Mouse (Mus musculus): ENCODE measurements around the gene Slc8a1.

The Slc8a1 gene

DNA sequence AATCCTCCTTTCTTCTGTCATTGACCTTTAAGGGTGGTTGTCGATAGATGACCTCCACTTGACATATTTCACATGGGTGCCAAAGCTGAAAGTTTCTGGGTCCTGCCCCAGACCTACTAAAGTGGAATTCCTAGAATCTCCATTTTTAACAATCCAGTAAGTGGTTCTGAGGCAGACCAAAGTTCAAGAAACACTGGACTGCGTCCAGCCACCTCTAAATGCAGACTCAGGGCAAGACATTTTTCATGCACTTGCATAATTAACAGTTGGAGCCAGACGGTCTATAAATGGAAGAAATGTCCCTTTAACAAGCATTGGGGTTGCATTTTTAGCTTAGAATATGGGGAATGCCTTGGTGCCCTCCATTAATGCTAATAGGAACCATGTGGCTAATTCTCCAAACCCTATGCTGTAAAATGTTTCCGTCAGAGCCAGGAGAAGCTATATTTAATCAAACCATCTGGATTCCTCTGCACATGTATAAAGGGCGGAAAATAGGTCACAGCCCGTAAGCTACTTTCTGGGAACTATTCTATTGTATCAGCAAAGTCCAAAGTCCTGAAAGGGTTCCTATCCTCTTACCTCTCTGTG, 224.7 kb downstream of the Slc8a1 start:
- DNase-seq (ENCODE audit: low read depth, low spot score): no peak

DNA sequence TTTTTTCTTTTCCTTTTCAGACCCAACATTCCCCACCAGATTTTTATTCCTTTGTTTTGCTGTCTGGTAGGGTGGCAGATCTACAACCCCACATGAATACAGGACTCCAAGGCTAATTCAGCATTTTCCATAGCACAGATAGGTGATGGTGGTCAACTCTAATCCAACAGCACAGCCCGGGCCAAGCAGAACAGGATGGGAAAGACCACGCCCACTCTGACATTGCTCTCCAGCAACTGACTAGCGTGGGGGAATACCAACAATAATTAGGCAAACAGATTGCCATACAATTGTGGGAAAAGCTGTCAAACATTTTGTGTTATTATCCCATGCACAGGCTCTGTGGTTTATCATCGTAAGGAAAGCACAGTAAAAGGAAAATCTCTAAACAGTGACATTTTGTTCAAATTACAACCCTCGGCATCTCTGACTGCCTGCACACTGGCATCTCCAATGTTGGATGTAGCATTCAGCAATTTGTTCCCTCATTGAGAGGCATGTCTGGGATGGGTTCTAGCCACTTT, 233.0 kb downstream of the Slc8a1 start:
- DNase-seq (ENCODE audit: low read depth, low spot score): no peak

DNA sequence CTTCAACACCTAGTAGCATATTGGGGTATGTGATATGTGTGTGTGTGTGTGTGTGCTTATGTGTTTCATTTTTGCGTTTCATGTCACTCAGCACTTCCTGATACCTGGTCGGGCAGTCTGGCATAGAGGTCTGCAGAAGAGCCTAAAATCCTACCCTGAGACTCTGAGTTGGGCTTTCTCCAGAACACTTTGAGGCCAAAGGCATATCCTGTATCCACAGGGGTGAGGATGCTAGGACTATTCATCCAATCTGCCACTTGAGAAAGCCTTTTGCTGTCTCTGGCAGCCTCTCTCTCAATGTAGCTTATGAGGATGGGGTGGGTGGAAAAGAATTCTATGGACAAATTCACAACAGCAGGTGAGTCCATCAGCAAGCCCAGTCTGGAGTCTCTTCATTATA, 234.1 kb downstream of the Slc8a1 start:
- no peak for DNase-seq (ENCODE audit: low read depth, low spot score)

DNA sequence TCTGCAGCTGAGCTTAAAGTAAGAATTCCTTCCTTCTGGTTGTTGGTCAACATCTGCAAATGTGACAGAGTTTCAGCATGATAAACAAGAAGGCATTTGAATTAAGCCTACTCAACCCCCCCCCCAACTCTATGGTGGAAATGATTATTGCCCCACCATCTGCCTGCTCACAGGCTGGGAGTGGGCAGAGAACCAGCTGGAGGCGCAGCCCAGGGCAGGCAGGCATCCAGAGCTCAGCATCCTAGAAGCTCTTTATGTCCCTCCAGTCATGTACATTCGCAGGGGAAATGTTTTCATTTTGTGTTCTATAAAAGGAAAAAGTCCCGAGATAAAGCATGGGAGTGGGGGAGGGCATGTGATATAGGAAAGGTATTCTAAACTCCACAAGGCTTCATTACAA, 235.4 kb downstream of the Slc8a1 start:
- no peak for DNase-seq (ENCODE audit: low read depth, low spot score)

DNA sequence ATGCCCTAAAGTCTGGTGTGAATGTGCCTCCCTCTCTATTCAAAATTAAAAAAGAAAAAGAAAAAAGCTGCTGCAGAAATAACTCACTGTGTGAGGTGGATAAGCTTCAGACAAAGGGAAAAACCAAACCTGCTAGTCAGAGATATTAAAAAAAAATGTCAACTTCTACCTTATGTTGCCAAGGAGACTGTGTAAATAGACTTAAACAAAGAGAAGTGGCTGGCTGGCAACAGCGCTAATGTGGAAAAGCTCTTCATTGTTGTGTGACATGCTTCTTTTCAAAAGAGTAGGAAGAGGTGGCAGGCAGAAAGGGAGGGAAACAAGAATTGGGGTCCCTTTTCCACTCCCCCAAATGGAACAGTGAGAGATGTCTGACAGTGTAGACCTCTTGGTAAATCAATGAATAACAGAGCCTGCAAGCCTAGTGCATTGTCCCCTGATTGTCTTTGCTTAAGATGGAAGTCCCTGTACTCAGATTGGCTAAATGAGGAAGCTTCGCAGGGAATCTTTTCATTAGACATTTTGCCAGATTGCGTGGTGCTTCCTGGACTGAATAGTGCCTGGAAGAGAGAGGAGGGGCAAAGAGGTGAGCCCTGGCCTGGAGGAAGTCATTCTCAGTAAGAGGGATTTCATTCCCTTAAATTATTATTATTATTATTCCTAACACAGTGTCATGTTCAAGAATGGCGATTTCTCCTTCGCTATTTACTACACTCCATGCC, 237.3 kb downstream of the Slc8a1 start:
- DNase-seq (ENCODE audit: low read depth, low spot score): no peak

DNA sequence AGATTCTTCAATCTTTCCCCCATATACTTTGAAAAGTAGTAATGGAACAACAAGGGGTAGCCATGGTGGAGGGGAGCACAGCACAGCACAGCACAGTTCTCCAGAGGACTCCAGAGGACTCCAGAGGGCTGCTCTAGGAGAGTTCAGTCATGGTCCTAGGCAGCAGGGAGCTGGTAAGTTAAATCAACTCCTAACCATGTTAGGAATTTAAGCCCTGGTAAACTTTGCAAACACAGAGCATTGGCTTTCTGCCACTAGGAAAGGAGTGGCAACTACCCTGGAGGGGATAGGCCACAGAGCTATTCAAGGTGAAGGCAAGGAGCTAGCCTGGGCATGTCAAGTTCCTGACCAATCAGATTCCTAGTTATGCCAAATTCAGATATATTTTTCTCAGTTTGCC, 240.3 kb downstream of the Slc8a1 start:
- DNase-seq (ENCODE audit: low read depth, low spot score): no peak

DNA sequence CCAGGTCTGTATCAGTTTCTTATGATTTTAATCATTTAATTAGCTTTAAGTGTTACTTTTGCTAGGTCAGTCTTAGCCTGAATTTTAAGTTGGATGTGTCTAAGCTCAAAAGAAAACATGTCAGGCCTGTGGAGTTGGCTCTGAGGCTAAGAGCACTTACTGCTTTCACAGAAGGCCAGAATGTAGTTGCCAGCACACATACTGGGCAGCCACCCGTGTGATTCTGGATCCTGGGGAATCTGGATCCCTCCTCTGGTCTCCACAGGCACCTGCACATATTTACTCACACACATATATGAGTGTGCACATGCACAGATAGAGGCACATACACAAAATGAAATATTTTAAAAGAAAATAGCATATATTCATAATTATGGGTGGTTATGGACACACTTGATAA, 241.6 kb downstream of the Slc8a1 start:
- no peak for DNase-seq (ENCODE audit: low read depth, low spot score)

DNA sequence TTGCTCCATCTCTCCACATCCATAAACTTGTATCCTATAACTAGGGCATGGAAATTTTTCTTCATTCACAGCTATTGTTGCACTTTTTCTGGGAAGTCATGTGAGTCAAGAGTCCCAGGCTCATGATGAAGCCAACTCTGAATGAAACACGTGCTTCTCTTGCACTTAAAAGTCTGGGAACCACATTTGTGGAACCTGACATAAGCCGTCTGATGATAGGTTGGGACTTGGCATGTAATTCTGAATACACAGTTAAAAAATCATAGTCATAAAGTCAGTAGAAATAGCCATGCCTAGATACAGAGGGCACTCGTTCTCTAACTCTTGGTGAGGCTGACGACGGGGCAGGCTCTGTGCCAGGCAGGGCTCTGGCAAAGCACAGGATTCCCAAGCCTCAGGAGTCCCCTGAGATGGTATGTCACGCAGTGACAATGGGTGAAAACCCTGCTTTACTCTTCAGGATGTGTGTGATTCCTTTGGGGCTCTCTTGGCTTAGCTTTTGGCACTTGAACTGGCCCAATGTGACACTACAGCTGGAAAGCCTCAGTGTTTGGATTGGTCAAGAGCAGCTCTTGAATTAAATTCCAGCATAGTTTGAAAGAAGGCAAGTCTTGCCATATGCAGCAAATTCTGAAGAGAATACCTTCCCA, 245.8 kb downstream of the Slc8a1 start:
- DNase-seq (ENCODE audit: low read depth, low spot score): no peak

DNA sequence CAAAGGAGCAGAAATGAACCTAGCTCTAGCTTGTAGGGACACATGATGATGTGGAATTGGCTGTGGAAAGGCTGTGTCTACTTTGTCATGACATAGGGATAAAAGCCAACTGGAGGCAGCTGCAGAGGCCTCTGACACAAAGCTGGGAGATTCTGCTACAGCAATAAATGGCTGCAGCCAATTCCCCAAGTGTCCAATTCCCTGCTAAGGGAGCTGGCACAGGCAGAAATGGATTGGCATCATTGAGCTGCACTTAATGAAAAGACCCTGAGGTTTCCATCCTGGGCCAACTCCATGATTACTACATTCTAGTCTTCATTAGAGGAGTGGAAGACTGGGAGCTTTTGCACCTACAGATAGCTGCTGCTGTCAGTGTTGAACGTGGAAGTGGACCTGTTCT, 251.8 kb downstream of the Slc8a1 start:
- no peak for DNase-seq (ENCODE audit: low read depth, low spot score)

DNA sequence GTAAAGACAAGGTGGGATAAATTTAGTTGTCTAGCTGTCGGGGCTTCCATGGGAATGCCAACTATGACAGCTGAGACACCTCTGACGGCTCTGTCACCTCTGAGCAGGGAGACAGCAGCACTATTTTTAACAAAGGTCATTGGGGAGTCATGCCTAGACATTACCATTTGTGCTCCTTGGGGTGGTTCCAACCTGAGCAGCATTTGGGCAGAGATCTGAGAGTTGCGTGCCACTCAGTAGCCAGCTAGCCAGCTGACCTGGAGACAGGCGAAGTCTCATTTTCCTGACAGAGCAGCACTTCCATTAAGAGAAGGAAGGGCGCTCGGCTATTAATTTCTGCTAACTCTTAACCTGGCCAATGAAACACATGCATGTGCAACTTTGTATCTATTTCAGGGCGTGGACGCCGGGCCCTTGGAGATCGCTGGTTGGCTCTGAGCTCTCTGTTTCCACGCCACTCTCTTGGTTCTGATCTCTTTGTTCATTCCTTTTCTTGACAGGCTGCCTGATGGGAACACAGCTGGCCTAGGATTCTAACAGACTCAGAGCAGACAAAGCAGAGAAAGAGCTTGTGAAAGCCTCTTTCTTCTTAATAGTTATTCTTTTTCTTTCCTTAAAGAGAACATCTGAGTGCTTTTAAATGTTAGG, 256.2 kb downstream of the Slc8a1 start:
- no peak for DNase-seq (ENCODE audit: low read depth, low spot score)

DNA sequence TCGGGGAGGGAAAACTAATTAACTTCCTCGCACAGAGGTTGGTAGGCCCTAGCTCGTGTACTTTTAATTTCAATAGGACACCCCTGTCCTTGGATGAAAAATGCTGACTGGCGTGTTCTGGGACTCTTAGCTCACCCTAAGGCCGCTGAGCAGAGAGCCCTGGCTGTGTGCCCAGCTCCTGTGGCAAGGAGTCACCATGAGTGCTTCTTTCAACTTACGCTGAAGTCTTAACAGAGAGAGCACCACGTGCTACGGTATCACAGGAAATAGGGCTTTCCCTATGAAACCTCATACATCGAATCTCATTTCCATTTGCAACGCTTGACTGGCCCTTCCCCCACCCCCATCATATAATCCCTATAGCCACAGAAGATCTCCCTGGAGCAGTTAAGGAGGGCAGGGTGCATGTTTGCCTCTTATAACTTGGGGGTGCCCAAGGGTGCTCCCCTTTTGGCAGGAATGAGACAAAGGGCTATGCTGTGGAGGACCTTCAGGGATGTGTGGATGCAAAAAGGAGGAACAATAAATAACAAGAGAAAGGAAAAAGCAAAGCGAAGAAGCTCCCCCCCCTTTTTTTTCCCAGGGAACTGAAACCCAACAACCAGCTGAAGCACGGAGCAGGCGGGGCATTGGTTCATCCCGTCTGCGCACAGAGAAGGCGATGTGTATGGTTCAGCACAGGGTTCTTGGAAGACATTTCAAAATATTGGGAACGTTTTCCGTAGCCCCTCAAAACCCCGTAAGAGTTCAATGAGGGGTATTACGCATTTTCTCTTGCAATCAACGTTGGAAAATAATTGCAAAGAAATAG, 257.6 kb downstream of the Slc8a1 start:
- no peak for DNase-seq (ENCODE audit: low read depth, low spot score)

DNA sequence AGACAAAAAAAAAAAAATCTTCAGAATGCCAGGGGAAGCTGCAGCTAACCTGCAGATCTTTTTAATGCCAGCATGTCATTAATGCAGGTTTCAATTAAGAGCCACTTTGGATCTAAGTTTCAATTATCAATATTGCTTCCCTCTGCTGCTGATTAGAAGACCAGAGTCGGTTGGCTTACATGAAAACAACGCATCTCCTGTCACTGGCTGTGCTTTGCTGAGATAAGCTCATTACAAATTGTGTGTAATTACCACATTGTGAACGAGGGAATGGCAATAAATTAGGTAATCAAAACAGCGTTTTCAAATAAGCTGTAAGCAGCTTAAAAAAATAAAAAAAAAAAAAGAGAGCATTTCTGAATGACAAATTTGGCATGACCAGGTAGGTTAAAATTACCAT, 258.4 kb downstream of the Slc8a1 start:
- DNase-seq (ENCODE audit: low read depth, low spot score): no peak

DNA sequence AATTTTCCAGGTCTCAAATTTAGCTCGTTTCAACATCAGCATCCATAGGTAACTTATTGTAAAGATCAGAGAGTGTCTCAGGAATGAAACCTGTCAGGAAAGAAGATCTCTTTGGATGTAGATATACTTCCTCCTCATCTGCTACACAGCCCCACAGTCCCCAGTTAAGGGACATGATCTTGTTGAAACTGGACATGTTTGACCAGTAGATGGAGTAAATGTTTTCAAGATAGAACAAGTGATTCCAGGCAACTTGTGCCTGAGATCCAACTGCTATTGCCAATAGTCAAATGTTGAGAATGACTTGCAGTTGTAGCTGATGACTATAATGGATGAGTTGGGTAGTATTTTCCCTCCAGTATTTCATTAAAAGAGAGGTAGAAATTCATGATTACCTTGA, 260.8 kb downstream of the Slc8a1 start:
- DNase-seq (ENCODE audit: low read depth, low spot score): no peak

DNA sequence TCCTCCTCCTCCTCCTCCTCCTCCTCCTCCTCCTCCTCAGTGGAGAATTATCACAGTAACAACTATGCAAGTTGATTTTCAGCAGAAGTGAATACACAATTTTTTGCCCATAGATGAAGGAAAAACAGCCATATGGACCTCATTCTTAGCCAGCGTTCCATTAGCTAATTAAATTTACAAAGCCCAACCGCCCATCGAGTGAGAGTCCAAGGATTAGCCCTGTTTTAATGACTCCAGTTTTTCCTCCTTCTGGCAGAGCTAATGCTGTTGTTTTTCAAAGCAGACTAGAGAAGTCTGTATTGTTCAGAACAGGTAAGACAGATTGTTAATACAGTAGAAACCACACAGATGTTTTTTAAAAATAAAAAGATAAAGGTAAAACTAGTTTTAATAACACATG, 264.8 kb downstream of the Slc8a1 start:
- DNase-seq (ENCODE audit: low read depth, low spot score): no peak

DNA sequence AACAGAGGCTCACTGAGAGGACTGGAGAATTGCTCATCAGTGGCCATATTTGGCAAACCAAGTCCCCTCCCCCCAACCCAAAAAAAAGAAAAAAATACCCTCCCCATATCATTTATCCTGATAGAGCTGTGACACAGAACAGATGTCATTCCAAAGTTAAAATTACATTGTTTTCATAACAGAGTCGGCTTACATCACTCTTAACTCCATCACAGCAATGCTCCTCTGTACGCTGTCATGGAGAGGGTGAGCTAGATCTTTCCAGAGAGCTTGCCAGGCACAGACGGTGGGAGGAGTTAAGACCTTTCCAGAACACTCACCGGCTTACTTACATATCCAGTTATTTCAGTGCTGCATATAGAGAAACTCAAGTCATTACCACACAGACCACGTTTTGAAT, 269.2 kb downstream of the Slc8a1 start:
- DNase-seq (ENCODE audit: low read depth, low spot score): no peak

DNA sequence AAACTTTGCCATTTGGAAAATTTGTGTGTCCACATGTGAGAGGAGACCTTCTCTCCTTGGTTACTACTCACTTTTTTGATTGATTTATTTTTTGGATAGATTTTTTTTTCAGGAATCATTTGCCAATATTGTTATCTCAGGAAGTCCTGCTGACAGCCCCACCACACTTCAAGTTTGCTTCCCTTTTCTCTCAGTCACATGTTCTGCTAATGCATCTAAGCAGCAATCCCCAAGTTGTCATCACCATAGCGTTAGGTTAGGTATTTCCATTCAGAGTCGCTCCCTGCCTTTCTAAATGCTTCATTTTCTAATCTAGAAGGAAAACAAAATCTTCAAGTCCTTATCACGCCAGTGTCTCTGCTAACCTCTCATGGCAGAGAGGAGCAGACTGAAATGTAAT, 278.8 kb downstream of the Slc8a1 start:
- no peak for DNase-seq (ENCODE audit: low read depth, low spot score)

DNA sequence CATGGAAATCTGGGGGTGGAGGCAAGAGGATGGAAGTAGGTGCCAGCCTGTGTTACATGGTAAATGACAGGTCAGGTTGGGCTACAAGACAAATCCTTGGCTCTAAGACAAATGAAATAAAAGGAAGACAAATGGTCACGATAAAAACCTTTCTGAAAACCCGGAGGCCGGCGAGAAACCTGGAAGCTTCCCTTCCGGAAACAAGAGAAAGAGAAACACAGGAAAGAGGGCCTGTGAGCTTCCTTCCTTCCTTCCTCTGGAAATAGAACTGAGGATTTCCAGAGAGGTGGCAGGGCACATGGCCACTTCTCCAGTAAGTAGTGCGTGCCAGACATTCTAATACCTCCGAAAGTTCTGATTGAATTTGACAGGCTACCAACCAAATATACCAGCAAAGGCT, 282.2 kb downstream of the Slc8a1 start:
- DNase-seq (ENCODE audit: low read depth, low spot score): no peak

DNA sequence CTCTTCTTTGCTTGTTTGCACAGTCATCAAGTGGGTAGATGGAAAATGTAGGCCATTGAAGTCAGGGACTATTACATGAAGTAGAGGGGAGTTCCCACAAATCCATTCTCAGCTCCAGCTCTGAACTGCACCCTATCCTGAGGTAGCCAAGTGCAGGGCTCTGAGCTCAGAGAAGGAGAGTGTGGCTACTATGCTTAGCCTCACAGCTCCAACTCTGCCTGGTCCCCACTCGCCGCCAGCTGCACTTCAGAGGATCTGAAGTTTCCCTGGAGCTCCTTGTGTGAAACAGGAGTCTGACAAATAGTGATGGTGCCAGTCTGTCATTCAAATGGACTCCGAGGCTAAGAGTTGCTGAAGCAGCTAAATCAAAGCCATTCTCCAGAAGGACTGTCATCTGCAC, 282.9 kb downstream of the Slc8a1 start:
- DNase-seq (ENCODE audit: low read depth, low spot score): no peak

DNA sequence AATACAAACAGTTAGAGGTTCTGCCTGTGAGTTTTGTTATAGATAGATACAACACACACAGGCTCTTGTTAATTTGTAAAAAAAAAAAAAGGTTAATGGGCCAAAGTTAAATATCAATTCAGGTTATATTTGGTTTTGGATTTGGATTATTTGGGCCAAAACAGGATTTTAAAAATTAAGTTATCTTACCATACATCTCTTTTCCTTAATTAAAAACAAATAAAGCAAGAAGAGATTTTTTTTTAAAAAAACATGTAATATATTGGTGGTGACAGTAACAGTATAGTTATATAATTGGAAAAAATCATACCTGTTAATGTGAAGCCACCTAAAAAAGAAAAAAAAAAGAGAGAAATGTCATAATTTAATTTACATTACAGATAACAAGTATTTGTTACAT, 296.7 kb downstream of the Slc8a1 start, which contains the start of gene Gm11096:
Gene Gm11096, plus strand, starts transcription at position 301 of the 400 bp plus-strand sequence.
- no peak for DNase-seq (ENCODE audit: low read depth, low spot score)

DNA sequence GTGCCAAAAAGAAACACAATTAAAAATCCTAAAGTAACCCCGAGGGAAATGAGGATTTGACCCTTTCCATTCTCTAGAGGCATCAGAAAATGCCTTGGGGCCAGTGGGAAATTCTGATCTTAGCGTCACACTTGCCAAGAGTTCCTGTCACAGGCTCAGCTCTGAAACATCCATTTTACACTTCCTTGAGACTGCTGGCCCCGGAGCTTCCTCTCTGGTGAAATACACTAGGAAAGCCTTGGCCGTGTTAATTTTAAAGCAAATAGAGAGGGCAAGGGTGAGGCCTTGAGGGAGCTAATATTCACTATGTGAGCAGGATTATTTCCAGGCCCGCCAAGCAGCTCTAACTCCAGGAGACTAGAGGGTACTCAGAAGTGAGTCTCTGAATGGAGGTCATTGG, 305.0 kb downstream of the Slc8a1 start:
- no peak for DNase-seq (ENCODE audit: low read depth, low spot score)

DNA sequence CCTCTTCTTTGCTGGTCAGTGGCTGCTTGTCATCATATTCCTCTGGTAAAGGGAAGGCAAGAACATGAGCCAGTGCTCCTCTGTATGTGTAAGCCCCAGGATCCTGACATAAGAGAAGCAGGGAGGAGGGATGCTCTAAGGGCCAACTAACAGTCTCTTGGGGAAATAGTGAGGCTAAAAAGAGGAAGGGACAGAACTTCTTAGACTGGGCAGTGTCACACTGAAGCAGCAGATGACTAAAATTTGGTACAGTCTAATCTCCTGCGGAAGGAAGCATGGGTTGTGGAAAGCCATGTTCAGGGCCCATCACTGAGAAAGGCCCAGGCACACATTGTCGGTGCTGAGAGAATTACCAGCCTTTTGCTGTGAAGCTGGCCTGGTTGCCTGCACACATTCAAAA, 305.4 kb downstream of the Slc8a1 start:
- no peak for DNase-seq (ENCODE audit: low read depth, low spot score)

DNA sequence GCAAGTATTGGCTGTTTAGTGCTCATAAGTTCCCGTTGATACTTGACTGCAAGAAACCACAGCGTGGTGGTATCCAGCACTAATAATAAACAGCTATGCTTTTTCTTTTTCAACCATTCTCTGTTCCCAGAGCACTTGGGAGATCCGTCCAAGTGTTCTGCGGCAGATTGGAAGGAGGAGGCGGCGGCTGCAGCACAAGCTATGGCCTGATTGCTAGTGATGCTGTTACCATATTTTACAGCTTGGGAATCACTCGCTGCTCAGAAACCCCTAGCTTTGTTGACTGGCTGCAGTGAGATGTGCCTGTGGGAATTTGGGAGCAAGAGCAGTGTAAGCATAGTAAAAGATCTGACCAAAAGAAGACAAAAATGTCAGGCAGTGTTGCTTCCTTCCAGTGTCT, 310.9 kb downstream of the Slc8a1 start:
- no peak for DNase-seq (ENCODE audit: low read depth, low spot score)
